Mouse (Mus musculus): ENCODE results near the gene 1810037I17Rik.

Gene 1810037I17Rik

GRCm38 (mm10) chr3:122924009-122924914 is at the start of gene 1810037I17Rik:
Gene 1810037I17Rik (plus strand): TSS chr3:122924203.
- peak; percentile 98 for DNase-seq

GRCm38 (mm10) chr3:122876870-122877269 is 47.1 kb upstream of the 1810037I17Rik start:
- no peak for DNase-seq

GRCm38 (mm10) chr3:122877543-122877942 is 46.5 kb upstream of the 1810037I17Rik start:
- DNase-seq, result no peak

GRCm38 (mm10) chr3:122878705-122879315 is 45.2 kb upstream of the 1810037I17Rik start:
- no peak for DNase-seq

GRCm38 (mm10) chr3:122887505-122888301 is 36.3 kb upstream of the 1810037I17Rik start:
- no peak for DNase-seq

- no peak for DNase-seq
Measured at GRCm38 (mm10) chr3:122888371-122888819, 35.6 kb upstream of the 1810037I17Rik start.

GRCm38 (mm10) chr3:122894772-122895171 is 29.2 kb upstream of the 1810037I17Rik start, which contains the start of gene Fabp2:
Gene Fabp2 (plus strand): TSS chr3:122895072.
- no peak for DNase-seq

GRCm38 (mm10) chr3:122895189-122895731 is 28.7 kb upstream of the 1810037I17Rik start:
- DNase-seq, result no peak

GRCm38 (mm10) chr3:122898254-122898653 is 25.7 kb upstream of the 1810037I17Rik start:
- no peak for DNase-seq

- peak; percentile 71 to 73 for DNase-seq
Measured at GRCm38 (mm10) chr3:122903746-122904433, 20.1 kb upstream of the 1810037I17Rik start.

GRCm38 (mm10) chr3:122907841-122908240 is 16.2 kb upstream of the 1810037I17Rik start:
- DNase-seq, result no peak

GRCm38 (mm10) chr3:122915493-122915892 is 8.5 kb upstream of the 1810037I17Rik start:
- no peak for DNase-seq

- DNase-seq, result no peak
Measured at GRCm38 (mm10) chr3:122916191-122916680, 7.8 kb upstream of the 1810037I17Rik start.

GRCm38 (mm10) chr3:122918672-122919071 is 5.3 kb upstream of the 1810037I17Rik start:
- DNase-seq, result no peak

- no peak for DNase-seq
Measured at GRCm38 (mm10) chr3:122919260-122919659, 4.7 kb upstream of the 1810037I17Rik start, which contains the start of gene Gm10959. Gene Gm10959 (minus strand): TSS chr3:122919360.

GRCm38 (mm10) chr3:122920572-122921435 is 3.2 kb upstream of the 1810037I17Rik start:
- DNase-seq, result no peak

GRCm38 (mm10) chr3:122921676-122922527 is 2.1 kb upstream of the 1810037I17Rik start:
- no peak for DNase-seq

- no peak for DNase-seq
Measured at GRCm38 (mm10) chr3:122923147-122923546, 856 bp upstream of the 1810037I17Rik start.

- peak in 1 of 2 experiments; percentile 14 for DNase-seq
Measured at GRCm38 (mm10) chr3:122929723-122930122, 5.7 kb downstream of the 1810037I17Rik start.

GRCm38 (mm10) chr3:122932466-122932865 is 8.5 kb downstream of the 1810037I17Rik start:
- no peak for DNase-seq
